Mouse (Mus musculus) heart, embryonic 16.5 days (tissue): Measurements from ENCODE around the gene Vars. TPM values are rescaled to one million over a fixed set of nuclear protein-coding genes. Genes with fewer than 3 reads are reported as not detected.
A peak's percentile ranks its signal among the peaks of the same experiment; 100 is the strongest.
"Not testable (repeated sequence)": the region's sequence is repeated elsewhere in the genome, so short reads cannot be mapped to it uniquely, and the experiment has no call there.

ENCODE experiments used
- ATAC-seq: fragments of 200-750 bp; cut with Nextera tagmentation; replicated peaks from 2 replicates; pipeline ENCODE4 v1.8.0; 2017; ENCODE audit warnings: moderate number of reproducible peaks; ENCODE audit not compliant: insufficient read depth, low FRiP score; ENCODE audit errors: extremely low read depth
- H3K27ac ChIP-seq: fragments of 300-500 bp; sonication (generic); 2 replicates; pipeline ENCODE4 v1.5.1; 2014; ENCODE audit warnings: mild to moderate bottlenecking, low read length, control low read depth, moderate library complexity
- H3K27me3 ChIP-seq: fragments of 300-500 bp; sonication (generic); 2 replicates; pipeline ENCODE4 v1.6.1; 2014; ENCODE audit warnings: low read length, mixed read lengths; ENCODE audit not compliant: control insufficient read depth, insufficient read depth
- H3K36me3 ChIP-seq: fragments of 300-500 bp; sonication (generic); 2 replicates; pipeline ENCODE4 v1.6.1; 2014; ENCODE audit not compliant: control insufficient read depth, insufficient read depth
- H3K4me1 ChIP-seq: fragments of 300-500 bp; sonication (generic); 2 replicates; pipeline ENCODE4 v1.6.1; 2014; ENCODE audit warnings: low read length, mixed read lengths; ENCODE audit not compliant: control insufficient read depth, insufficient read depth
- H3K4me2 ChIP-seq: fragments of 300-500 bp; sonication (generic); 2 replicates; pipeline ENCODE4 v1.6.1; 2014; ENCODE audit warnings: low read depth, mild to moderate bottlenecking, control low read depth, low read length
- H3K4me3 ChIP-seq: fragments of 300-500 bp; sonication (generic); 2 replicates; pipeline ENCODE4 v1.5.1; 2014; ENCODE audit warnings: mild to moderate bottlenecking, control low read depth, low read length
- H3K9ac ChIP-seq: fragments of 300-500 bp; sonication (generic); 2 replicates; pipeline ENCODE4 v1.6.1; 2014; ENCODE audit warnings: low read length, control low read depth
- H3K9me3 ChIP-seq: fragments of 300-500 bp; sonication (generic); replicated peaks from 2 replicates; pipeline ENCODE4 v1.6.1; 2016; ENCODE audit warnings: low read length; ENCODE audit not compliant: control insufficient read depth
- WGBS: fragments of 180-500 bp; shearing (Covaris S2); extraction: QIAGEN DNeasy Blood & Tissue Kit; methylation state at CpG from one replicate; pipeline ENCODE4 v1.1.7; 2014; 5-methylcytosine and 5-hydroxymethylcytosine counted together
- polyA plus RNA-seq: library from polyadenylated mRNA; unstranded; fragments of >200 nt; fragmentation: Nextera tagmentation; extraction: Ambion mirVana; gene quantifications from 2 replicates; pipeline ENCODE4 v1.2.1, GENCODE M21; 2015

Gene Vars
- polyA plus RNA-seq, 1 experiment from 2014 or later: 75.0 TPM

DNA sequence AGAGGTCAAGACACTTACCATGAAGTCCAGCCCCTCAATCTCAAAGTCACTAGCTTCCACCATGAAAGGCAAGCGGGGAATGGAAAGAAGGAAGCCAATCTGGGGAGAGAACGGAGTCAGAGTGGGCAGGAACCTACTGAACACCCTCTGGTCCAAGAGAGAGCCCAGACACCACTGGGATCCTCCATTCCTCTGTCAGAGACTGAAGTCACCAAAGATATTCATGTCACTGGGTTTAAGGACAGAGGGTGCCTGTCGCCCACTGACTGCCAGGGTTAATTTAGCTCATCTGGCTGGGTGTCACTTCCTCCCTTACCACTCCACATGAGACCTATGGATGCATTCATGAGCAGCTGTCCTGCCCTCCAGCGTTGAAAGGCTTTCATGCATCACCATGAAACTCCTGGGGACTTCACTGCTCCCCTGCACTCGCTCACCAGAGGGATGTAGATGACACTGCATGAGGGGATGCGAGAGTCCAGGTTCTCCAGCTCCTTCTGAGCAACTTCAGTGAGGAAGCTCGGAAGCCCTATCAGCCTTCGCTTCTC is 31.6 kb downstream of the Vars start:
- no peaks in the 10 kb centered on the region for H3K27me3 ChIP-seq
- no peaks in the 10 kb centered on the region for H3K36me3 ChIP-seq
- H3K9ac ChIP-seq: no peak overlapping the region
- no peaks in the 10 kb centered on the region for H3K9me3 ChIP-seq
- ATAC-seq: no peak
- H3K27ac ChIP-seq: no peak overlapping the region
- no peak overlapping the region for H3K4me3 ChIP-seq
- no peak overlapping the region for H3K4me2 ChIP-seq
- WGBS: 65% methylated on average over 8 of the region's 8 CpGs
- peaks cover 3% of the 10 kb centered on the region; the same call in 1 of the 2 replicates for H3K4me1 ChIP-seq

DNA sequence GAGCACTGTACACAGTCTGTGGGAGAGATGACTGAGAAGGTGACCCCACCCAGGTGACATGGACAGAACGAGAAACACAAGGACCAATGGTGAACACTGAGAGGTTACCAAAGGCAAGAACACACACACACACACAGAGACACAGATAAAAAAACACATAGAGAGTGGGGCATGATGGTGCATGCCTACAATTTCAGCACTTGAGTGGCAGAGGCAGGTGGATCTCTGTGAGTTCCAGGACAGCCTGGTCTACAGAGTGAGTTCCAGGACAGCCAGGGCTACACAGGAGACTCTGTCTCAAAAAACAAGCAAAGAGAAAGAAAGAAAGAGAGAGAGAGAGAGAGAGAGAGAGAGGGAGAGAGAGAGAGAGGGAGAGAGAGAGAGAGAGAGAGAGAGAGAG is 32.9 kb downstream of the Vars start:
- 74% methylated on average over 1 of the region's 1 CpGs for WGBS
- not testable (repeated sequence) for H3K4me3 ChIP-seq, H3K4me1 ChIP-seq, H3K9ac ChIP-seq, H3K9me3 ChIP-seq, H3K27ac ChIP-seq, H3K4me2 ChIP-seq, H3K36me3 ChIP-seq, ATAC-seq, H3K27me3 ChIP-seq

DNA sequence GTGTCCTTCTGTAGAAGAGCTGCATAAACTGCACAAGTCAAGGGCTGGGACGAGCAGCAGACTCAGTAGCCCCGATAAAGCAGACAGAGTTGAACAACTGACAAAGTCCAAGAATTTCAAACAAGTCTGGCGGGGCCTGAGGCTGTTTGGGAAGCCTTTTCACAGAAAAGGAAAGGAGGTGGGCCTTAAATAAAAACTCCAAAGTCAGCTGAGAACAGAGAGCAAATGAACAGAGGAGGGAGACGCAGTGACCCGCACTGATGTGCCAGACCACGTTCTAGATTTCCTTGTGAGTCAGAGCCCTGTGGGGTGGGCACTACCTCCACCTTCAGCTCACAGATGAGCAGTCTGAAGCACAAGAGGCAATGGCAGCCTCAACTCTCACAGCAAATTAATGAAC is 34.1 kb downstream of the Vars start:
- WGBS: 72% methylated on average over 6 of the region's 6 CpGs
- H3K36me3 ChIP-seq: no peaks in the 10 kb centered on the region

DNA sequence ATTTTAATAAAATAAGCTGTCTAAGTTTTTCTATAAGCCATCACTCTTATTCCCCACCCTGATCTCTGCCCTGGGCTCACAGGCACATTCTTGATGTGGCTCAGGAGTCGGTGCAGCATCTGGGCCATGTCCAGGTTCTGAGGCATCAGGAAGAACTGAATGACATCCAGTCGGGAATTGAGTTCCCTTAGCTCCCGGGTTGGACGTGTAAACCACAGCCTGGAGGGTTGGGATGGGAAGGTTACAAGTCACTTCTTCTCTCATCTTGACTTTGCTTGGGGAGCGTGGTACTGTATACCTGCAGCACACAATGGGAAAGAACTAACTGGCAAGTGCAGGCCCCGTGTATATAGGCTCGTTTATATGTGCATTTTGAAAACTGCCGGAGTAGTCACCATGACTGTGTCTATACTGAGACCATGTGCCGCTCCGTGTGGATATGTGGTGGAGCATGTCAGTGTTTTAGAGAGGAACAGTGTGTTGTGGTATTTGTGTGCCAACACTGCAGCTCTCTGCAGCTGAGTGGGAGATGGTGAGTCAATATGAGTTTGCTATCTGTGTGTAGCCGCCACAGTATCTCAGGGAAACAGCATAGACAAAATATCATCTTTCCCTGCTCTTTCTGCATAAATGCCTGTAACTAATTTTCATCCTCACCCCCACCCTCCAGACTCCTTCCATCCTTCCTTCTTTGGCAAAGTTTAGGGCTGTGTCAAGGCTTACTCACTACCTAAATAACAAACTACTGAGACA is 38.5 kb downstream of the Vars start:
- Histone ChIP-seq H3K4me3 (no peak overlapping the region), H3K9ac (no peak overlapping the region), H3K4me2 (no peak overlapping the region), H3K9me3 (no peaks in the 10 kb centered on the region), H3K4me1 (peaks cover 2% of the 10 kb centered on the region; the same call in 1 of the 2 replicates), H3K27ac (no peak overlapping the region), H3K36me3 (no peaks in the 10 kb centered on the region), H3K27me3 (no peaks in the 10 kb centered on the region)
- 80% methylated on average over 11 of the region's 11 CpGs for WGBS
- ATAC-seq: no peak

More for the DNA sequence above, 34.1 kb downstream of the Vars start:
- Histone ChIP-seq H3K4me2 (no peak overlapping the region), H3K27me3 (no peaks in the 10 kb centered on the region), H3K4me1 (no peaks in the 10 kb centered on the region), H3K9me3 (no peaks in the 10 kb centered on the region), H3K9ac (no peak overlapping the region), H3K27ac (no peak overlapping the region), H3K4me3 (no peak overlapping the region)
- no peak for ATAC-seq

DNA sequence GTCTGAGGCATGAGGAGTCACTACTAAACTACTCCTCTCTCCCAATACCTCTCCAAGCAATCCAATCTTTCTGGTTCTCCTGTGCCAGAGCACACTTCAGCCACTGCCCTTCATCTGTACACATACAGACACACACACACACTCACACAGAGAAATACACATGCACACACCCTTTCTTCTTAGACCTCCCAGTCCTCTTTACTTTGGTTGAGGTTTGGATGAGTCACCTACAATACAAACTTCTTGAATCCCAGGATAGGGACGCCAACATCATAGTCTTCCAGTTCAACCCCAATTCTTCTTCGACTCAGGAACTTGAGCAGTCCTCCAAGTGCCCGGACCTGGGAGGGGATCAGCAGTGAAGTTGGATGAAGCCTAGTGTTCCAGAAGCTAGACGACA is 43.0 kb downstream of the Vars start:
- no peaks in the 10 kb centered on the region for H3K27me3 ChIP-seq
- H3K9ac ChIP-seq: no peak overlapping the region
- 64% methylated on average over 4 of the region's 4 CpGs for WGBS
- H3K27ac ChIP-seq: peak overlapping the region; percentile 94
- H3K4me2 ChIP-seq: no peak overlapping the region
- H3K9me3 ChIP-seq: no peaks in the 10 kb centered on the region
- ATAC-seq: no peak
- H3K4me1 ChIP-seq: peaks cover 31% of the 10 kb centered on the region
- no peak overlapping the region for H3K4me3 ChIP-seq
- H3K36me3 ChIP-seq: no peaks in the 10 kb centered on the region

DNA sequence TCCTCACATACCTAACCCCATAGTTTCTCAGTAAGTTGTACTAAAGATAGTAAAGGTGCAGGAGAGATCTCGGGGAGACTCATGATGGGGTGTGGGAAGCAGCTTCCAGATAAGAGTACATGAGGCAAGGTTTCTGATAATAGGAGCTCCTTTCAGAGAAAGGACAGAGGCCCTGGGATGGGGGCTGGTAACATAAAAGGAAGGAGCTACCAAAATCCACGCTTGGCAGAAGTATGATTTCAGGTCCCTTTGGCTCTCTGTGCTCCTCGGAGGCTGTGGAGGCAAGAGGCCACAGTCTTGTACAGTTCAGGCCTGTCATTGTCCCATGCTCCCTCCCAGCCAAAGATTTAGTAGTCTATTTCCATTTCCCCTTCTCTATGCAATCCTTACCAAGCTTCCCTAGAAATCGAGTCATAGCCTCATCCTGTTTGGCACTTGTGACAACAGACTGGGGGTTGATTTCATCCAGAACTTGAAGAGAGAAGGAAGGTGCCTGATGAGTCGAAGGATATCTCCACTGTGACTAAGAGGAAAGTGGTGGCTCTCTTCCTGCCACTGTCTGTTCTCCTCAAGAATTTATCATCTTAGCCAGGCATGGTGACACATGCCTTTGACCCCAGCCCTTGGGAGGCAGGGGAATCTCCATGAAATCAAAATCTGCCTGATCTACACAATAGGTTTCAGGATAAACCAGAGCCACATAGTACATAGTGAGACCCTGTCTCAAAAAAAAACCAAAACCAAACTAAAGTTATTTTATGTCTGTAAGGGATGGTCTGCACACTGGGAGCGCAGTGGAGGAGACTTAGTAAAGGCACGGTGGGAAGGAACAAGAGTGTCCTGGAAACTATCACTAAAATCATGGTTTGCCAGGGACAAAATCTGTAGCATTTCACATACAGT is 44.4 kb downstream of the Vars start:
- H3K9me3 ChIP-seq: no peaks in the 10 kb centered on the region
- peak overlapping the region; percentile 96 for H3K9ac ChIP-seq
- no peaks in the 10 kb centered on the region for H3K27me3 ChIP-seq
- H3K4me2 ChIP-seq: peak overlapping the region; percentile 99
- peak overlapping the region; percentile 72 for H3K4me3 ChIP-seq
- peak overlapping the region; percentile 94 for H3K27ac ChIP-seq
- H3K36me3 ChIP-seq: no peaks in the 10 kb centered on the region
- 56% methylated on average over 7 of the region's 7 CpGs for WGBS
- ATAC-seq: no peak
- peaks cover 39% of the 10 kb centered on the region for H3K4me1 ChIP-seq

DNA sequence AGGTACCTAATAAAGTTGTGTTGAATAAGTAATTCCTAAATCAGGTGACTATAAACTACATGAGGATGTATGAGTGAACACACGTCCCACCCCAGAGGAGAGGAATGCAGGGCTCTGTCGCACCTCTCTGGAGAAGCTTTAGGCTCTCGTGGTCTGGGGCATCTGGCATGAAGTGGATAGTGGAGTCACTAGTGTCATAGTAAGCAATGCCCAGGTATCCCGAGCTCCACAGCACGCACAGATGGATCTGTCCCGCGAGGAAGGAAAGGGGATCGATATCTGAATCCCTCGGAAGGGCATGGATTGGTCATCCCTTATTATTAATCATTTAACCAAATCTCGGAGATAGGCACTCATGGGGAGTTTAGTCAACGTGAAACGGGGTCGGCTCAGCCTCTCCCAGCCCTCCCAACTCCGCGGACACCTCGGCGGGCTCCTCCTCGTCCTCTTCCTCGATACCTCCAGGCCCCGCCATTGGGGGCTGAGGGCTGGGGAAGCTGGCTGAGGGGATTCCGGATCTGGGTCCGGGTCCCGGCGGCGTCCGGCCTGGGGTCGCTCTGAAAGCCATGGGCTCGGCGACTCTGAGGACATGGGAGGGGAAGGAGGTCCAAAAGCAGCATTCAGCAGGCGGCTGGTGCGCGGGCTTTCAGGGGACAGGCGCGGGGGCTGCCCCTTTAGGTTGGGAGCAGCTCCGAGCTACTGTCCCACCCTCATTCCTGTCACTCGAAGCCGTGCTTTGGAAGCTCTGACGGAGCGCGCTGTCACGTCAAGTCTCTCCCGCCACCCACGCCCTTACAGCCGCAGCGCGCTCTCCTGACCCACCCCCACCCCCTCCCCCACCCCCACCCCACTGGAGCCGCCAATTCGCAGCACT is 45.3 kb downstream of the Vars start:
- H3K27ac ChIP-seq: peak overlapping the region; percentile 94
- H3K36me3 ChIP-seq: no peaks in the 10 kb centered on the region
- ATAC-seq: no peak
- WGBS: 2% methylated on average over 46 of the region's 48 CpGs
- peak overlapping the region; percentile 96 for H3K9ac ChIP-seq
- H3K9me3 ChIP-seq: no peaks in the 10 kb centered on the region
- H3K27me3 ChIP-seq: no peaks in the 10 kb centered on the region
- H3K4me3 ChIP-seq: peak overlapping the region; percentile 72
- peaks cover 39% of the 10 kb centered on the region for H3K4me1 ChIP-seq
- peak overlapping the region; percentile 99 for H3K4me2 ChIP-seq

DNA sequence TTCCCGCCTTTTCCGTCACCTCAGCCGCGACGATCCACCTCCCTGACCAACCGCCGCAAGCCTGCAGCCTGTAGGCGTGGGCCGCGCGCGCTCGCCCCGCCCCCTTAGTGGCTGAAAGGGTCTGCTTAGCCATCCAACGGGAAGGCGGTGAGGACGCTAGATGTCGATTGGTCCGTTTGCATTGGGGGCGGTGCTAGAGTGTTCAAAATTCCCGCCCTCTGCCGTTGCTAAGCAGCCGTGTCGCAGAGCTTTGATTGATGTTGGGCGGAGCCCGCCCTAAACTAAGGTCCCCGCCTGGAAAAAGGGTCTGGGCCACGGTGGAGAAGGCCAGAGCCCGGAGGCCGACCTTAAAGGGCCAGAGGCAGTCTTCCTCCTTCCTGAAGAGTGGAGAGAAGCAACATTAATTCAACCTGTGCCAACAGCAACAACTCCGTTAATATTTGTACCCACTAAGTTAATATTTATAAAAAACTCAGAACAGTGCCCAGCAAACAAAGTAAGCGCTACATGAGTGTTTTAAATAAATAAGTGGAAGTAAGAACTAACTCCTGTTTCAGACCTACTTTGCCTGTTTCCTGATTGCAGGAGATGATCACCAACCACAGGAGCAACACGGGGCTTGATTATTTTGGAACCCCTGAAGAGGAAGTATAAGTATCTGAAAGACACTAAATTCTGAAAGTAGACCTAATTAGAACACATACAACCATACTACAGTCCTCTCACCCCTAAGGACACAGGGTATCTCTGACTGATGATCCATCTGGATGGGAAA is 46.1 kb downstream of the Vars start, which contains the start of gene Msh5:
Gene Msh5 (minus strand): TSS at position 65 of the 775 bp plus-strand sequence.
- H3K9me3 ChIP-seq: no peaks in the 10 kb centered on the region
- peak within 1 kb of the TSS; percentile 99 for H3K4me2 ChIP-seq
- H3K27me3 ChIP-seq: no peaks in the 10 kb centered on the region
- peaks cover 39% of the 10 kb centered on the region for H3K4me1 ChIP-seq
- 3% methylated on average over 33 of the region's 33 CpGs for WGBS
- H3K4me3 ChIP-seq: peak within 1 kb of the TSS; percentile 72
- peak within 1 kb of the TSS; percentile 98 for H3K27ac ChIP-seq
- peak within 1 kb of the TSS; percentile 96 for H3K9ac ChIP-seq
- peak; percentile 94 for ATAC-seq
- H3K36me3 ChIP-seq: no peaks in the 10 kb centered on the region
